Mouse (Mus musculus) neural tube, postnatal 0 days (tissue): ENCODE measurements around the gene BC051142. TPM values are rescaled to one million over a fixed set of nuclear protein-coding genes. Genes with fewer than 3 reads are reported as not detected.

Experiments
- polyA plus RNA-seq: library from polyadenylated mRNA; unstranded; fragments of >200 nt; fragmentation: Nextera tagmentation; extraction: Ambion mirVana; gene quantifications from 2 replicates; pipeline ENCODE4 v1.2.1, GENCODE M21; 2015

Gene BC051142
- polyA plus RNA-seq = 5.3 and 6.1 TPM in 2 replicates

GRCm38 (mm10) chr17:34398711-34399393, at the start of gene BC051142:
Gene BC051142 (plus strand): TSS chr17:34398820.

GRCm38 (mm10) chr17:34354539-34354938, 44.1 kb upstream of the BC051142 start, which contains the start of gene Btnl2:
Gene Btnl2 (plus strand): TSS chr17:34354822.

GRCm38 (mm10) chr17:34376847-34377246, 21.8 kb upstream of the BC051142 start, which contains the start of gene Btnl1:
Gene Btnl1 (plus strand): TSS chr17:34377132.

GRCm38 (mm10) chr17:34477238-34478013, 78.8 kb downstream of the BC051142 start, which contains the start of gene Btnl4:
Gene Btnl4 (minus strand): TSS chr17:34477318.

Other genes with a start within 250 kb of the BC051142 start
- gene H2-DMb1, start 245.7 kb upstream of the BC051142 start, polyA plus RNA-seq = 0.80 and 1.1 TPM in 2 replicates
- gene Tap1, start 211.3 kb upstream of the BC051142 start, polyA plus RNA-seq = 8.0 and 8.7 TPM in 2 replicates
- 3.5 and 3.7 TPM in 2 replicates for gene Psmb9, start 211.1 kb upstream of the BC051142 start, polyA plus RNA-seq
- 7.4 and 9.0 TPM in 2 replicates for gene Psmb8, start 201.1 kb upstream of the BC051142 start, polyA plus RNA-seq
- gene Tap2, start 195.3 kb upstream of the BC051142 start, polyA plus RNA-seq = 3.5 and 4.9 TPM in 2 replicates
- gene H2-Ob, start 159.9 kb upstream of the BC051142 start, polyA plus RNA-seq = 0.14 and 0.19 TPM in 2 replicates
- gene H2-Ab1, start 141.1 kb upstream of the BC051142 start, polyA plus RNA-seq = 2.7 and 3.5 TPM in 2 replicates
- 0.41 and 0.74 TPM in 2 replicates for gene H2-Aa, start 111.0 kb upstream of the BC051142 start, polyA plus RNA-seq
- 3.2 and 4.3 TPM in 2 replicates for gene H2-Eb1, start 93.0 kb upstream of the BC051142 start, polyA plus RNA-seq
- gene H2-Eb2, start 73.2 kb upstream of the BC051142 start, polyA plus RNA-seq = 0.13 and 0.26 TPM in 2 replicates
- not detected in 2 replicates for gene Btnl2, start 44.0 kb upstream of the BC051142 start, polyA plus RNA-seq
- gene Btnl1, start 21.7 kb upstream of the BC051142 start, polyA plus RNA-seq = not detected in 2 replicates
- gene Btnl4, start 78.5 kb downstream of the BC051142 start, polyA plus RNA-seq = not detected in 2 replicates
- not detected in 2 replicates for gene Btnl6, start 118.5 kb downstream of the BC051142 start, polyA plus RNA-seq
- gene Notch4, start 165.4 kb downstream of the BC051142 start, polyA plus RNA-seq = 4.4 and 6.3 TPM in 2 replicates
- gene Gpsm3, start 191.0 kb downstream of the BC051142 start, polyA plus RNA-seq = 5.5 and 6.8 TPM in 2 replicates
- 8.9 and 10.0 TPM in 2 replicates for gene Pbx2, start 192.4 kb downstream of the BC051142 start, polyA plus RNA-seq
- 1.5 and 2.5 TPM in 2 replicates for gene Ager, start 199.0 kb downstream of the BC051142 start, polyA plus RNA-seq
- gene Rnf5, start 204.9 kb downstream of the BC051142 start, polyA plus RNA-seq = 231 and 242 TPM in 2 replicates
- gene Agpat1, start 205.4 kb downstream of the BC051142 start, polyA plus RNA-seq = 109 and 123 TPM in 2 replicates
- 23.9 and 34.3 TPM in 2 replicates for gene Egfl8, start 217.2 kb downstream of the BC051142 start, polyA plus RNA-seq
- gene Ppt2, start 229.7 kb downstream of the BC051142 start, polyA plus RNA-seq = 20.3 and 21.8 TPM in 2 replicates
- gene Prrt1, start 230.7 kb downstream of the BC051142 start, polyA plus RNA-seq = 7.6 and 8.8 TPM in 2 replicates
- gene Fkbpl, start 245.9 kb downstream of the BC051142 start, polyA plus RNA-seq = 14.2 and 16.1 TPM in 2 replicates
- 73.3 and 80.3 TPM in 2 replicates for gene Atf6b, start 248.3 kb downstream of the BC051142 start, polyA plus RNA-seq